Mouse (Mus musculus) ES-E14 (cell line): ENCODE data around the gene Ache. TPM values are rescaled to one million over a fixed set of nuclear protein-coding genes. Genes with fewer than 3 reads are reported as not detected.

Experiments
- DNase-seq: peaks from one replicate; pipeline ENCODE4 v3.0.0-alpha.2; 2013; ENCODE audit warnings: low read depth, low spot score
- H3K27ac ChIP-seq: 2 replicates; pipeline ENCODE4 v1.5.1; 2012; ENCODE audit warnings: low read depth, mild to moderate bottlenecking, low read length, moderate library complexity, mixed read lengths; ENCODE audit not compliant: poor library complexity, insufficient read depth, severe bottlenecking
- H3K36me3 ChIP-seq: 2 replicates; pipeline ENCODE4 v1.6.1; 2012; ENCODE audit warnings: mild to moderate bottlenecking, low read length, moderate library complexity, mixed read lengths; ENCODE audit not compliant: control insufficient read depth, poor library complexity, insufficient read depth, severe bottlenecking
- H3K4me1 ChIP-seq, 2 experiments: fragments of 150-350 bp in 1 of 2; sonication (generic) in 1 of 2; 2 replicates each; pipeline ENCODE4 v1.6.1; 2012; ENCODE audit warnings: low read length in 2 of 2, mild to moderate bottlenecking in 1 of 2, mixed read lengths in 1 of 2; ENCODE audit not compliant: control insufficient read depth in 2 of 2, insufficient read depth in 2 of 2, poor library complexity in 1 of 2
- H3K4me3 ChIP-seq, 2 experiments: fragments of 150-350 bp in 1 of 2; sonication (generic) in 1 of 2; 2 replicates each; pipeline ENCODE4 v1.5.1; 2012; ENCODE audit warnings: low read length in 2 of 2, low read depth in 1 of 2, mild to moderate bottlenecking in 1 of 2, mixed read lengths in 1 of 2; ENCODE audit not compliant: insufficient read depth in 1 of 2, poor library complexity in 1 of 2, severe bottlenecking in 1 of 2
- H3K9ac ChIP-seq: 2 replicates; pipeline ENCODE4 v1.6.1; 2012; ENCODE audit warnings: low read depth, mild to moderate bottlenecking, low read length, mixed read lengths; ENCODE audit not compliant: poor library complexity, insufficient read depth, severe bottlenecking
- H3K9me3 ChIP-seq: fragments of 150-350 bp; sonication (generic); 2 replicates; pipeline ENCODE4 v1.6.1; 2012; ENCODE audit warnings: low read depth, mild to moderate bottlenecking, low read length; ENCODE audit not compliant: control insufficient read depth, insufficient read depth
- CHD2 ChIP-seq: IDR thresholded peaks from 2 replicates; pipeline ENCODE4 v1.6.1; 2014; ENCODE audit warnings: mild to moderate bottlenecking, low read depth, low read length, inconsistent platforms
- HCFC1 ChIP-seq: IDR thresholded peaks from 2 replicates; pipeline ENCODE4 v1.6.1; 2012; ENCODE audit warnings: low read length, inconsistent platforms, borderline replicate concordance; ENCODE audit not compliant: insufficient read depth
- MAFK ChIP-seq: IDR thresholded peaks from 2 replicates; pipeline ENCODE4 v1.6.1; 2014; ENCODE audit warnings: mild to moderate bottlenecking, low read depth, low read length, inconsistent platforms; ENCODE audit not compliant: insufficient read depth
- ZC3H11A ChIP-seq: IDR thresholded peaks from 2 replicates; pipeline ENCODE4 v1.6.1; 2012; ENCODE audit warnings: low read depth, mild to moderate bottlenecking, inconsistent platforms, low read length, borderline replicate concordance
- ZNF384 ChIP-seq: IDR thresholded peaks from 2 replicates; pipeline ENCODE4 v1.6.1; 2012; ENCODE audit warnings: low read depth, low read length, inconsistent platforms
- in situ Hi-C, 2 experiments: fragments of 600-800 bp; cut with MboI; formaldehyde crosslinking; loops; one replicate each; pipeline ENCODE4 v1.15.1; 2025; ENCODE audit warnings: low sequenced_read_pairs in 2 of 2, inconsistent platforms in 1 of 2; ENCODE audit not compliant: unreplicated experiment in 2 of 2
- total RNA-seq: library from RNA; depleted of rRNA; stranded (reverse); fragments of 300-350 nt; gene quantifications from 2 replicates; pipeline ENCODE4 v1.2.3, GENCODE M21; 2012

Gene Ache
- total RNA-seq, 1 experiment: 0.31 TPM

DNA sequence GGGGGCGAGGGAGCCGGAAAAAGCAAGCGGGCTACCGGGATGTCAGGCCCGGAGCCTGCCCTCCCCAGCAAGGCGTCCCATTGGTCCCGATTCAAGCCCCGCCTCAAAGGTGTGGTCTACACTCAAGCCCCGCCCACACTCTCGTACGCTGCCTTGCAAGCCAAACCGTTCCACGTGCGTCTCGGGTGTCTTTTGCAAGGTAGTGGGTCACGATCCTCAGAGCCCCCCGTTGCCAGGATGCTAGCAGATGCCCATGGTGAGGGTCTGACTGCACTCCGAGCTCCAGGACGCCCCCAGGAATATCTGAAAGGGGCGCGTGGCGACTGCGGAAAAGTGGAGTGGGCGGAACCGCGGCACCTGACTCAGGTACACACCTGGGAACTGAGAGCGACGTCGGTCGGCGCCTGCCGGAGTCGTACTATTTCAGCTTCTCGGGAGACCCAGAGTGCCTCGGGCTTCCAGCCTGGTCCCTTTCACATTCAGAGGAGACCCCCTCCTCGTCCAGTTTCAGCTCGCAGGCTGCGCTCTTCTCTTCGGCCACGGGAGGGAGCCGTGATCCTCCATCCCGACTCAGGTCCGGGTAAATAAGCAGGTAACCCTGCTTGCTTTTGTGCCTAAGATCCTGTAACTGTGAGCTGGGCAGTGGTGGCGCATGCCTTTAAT, 46.3 kb downstream of the Ache start, which contains the start of gene Slc12a9:
TSS of gene Slc12a9 (minus strand) at position 86 of the 663 bp plus-strand sequence.
- Histone ChIP-seq H3K9me3 (no peaks in the 10 kb centered on the region), H3K36me3 (no peaks in the 10 kb centered on the region; the same call in 1 of the 2 replicates), H3K4me1 (peaks cover 13 to 22% of the 10 kb centered on the region in 2 experiments), H3K4me3 (peak within 1 kb of the TSS; percentile 82 to 90), H3K9ac (peak within 1 kb of the TSS; percentile 87), H3K27ac (peak within 1 kb of the TSS; percentile 79)
- in situ Hi-C loops: no loop called here
- TF ChIP-seq CHD2 (no peak), ZC3H11A (peak; percentile 38; the same call in 1 of the 2 replicates), ZNF384 (no peak)
- peak; percentile 97 for DNase-seq

DNA sequence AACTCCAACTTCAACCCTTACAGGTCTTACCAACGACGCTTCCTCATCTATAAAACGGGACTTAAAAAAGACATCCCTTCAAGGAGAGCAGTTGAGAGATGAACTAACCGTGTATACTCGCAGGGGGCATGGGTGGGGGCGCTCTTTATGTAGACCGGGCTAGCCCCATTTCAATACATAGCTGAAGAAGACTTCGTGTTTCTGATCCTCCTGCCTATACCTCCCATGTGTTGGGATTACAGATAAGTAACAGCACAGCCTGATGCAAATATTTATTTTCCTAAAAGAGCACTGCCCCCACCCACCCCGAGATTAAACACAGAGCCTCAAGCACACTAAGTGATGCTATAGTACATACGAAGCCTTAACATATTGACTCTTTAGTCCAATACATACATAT, 47.0 kb downstream of the Ache start:
- no peak for TF ChIP-seq ZC3H11A
- no peak for TF ChIP-seq CHD2
- TF ChIP-seq ZNF384: no peak
- no peak for TF ChIP-seq HCFC1
- Histone ChIP-seq H3K9ac (peak overlapping the region; percentile 34; the same call in 1 of the 2 replicates), H3K36me3 (no peaks in the 10 kb centered on the region; the same call in 1 of the 2 replicates), H3K9me3 (no peaks in the 10 kb centered on the region), H3K4me1 (peaks cover 13 to 25% of the 10 kb centered on the region in 2 experiments), H3K27ac (no peak overlapping the region; the same call in 1 of the 2 replicates), H3K4me3 (peak overlapping the region; percentile 82 to 90; a peak in 2 of 4 replicates)
- no peak for DNase-seq
- in situ Hi-C loops: no loop called here

DNA sequence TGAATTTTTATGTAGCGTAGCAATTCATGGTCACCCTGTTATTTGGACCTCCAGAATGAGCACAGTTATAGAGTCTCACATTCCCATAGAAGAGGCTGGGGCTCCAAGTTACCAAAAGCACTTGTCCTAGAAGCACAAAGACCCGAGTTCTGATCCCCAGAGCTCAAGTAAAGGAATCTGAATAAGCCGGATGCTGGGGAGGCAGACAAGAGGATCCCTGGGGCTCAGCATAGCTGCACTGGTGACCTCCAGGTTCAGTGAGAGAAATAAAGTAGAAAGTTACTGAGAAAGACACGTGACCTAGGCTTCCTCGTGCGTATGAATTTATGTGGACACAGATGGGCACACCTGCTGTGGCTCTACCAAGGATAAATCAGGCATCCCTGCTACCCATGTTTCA, 47.7 kb downstream of the Ache start:
- Histone ChIP-seq H3K27ac (peak overlapping the region; percentile 33; the same call in 1 of the 2 replicates), H3K36me3 (no peaks in the 10 kb centered on the region; the same call in 1 of the 2 replicates), H3K9ac (peak overlapping the region; percentile 33; the same call in 1 of the 2 replicates), H3K9me3 (no peaks in the 10 kb centered on the region), H3K4me3 (peak overlapping the region in 1 of 2 experiments; percentile 28; a peak in 2 of 4 replicates), H3K4me1 (peaks cover 13 to 30% of the 10 kb centered on the region in 2 experiments)
- DNase-seq: no peak
- in situ Hi-C loops: no loop called here
- TF ChIP-seq MAFK (no peak), CHD2 (no peak), HCFC1 (no peak), ZC3H11A (no peak), ZNF384 (no peak)

DNA sequence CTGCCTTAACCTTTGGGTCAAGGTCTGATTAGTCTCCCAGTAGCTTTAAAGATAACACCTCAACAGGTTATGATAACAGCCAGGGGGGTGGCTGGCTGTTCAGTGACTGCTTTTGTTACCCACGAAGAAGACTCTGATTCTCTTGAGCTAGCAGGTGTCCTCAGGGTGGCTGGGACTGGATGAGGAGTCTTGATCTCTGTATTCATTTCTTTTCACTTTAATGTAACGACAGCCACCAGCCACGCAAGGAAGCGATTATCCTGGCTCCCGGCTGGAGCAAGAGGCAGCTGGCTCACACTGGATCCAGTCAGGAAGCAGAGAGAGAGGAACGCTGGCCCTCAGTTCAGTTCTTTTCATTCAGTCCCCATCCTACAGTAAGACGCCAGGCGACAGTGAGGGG, 49.9 kb downstream of the Ache start:
- in situ Hi-C loops: no loop called here
- peaks cover 13 to 32% of the 10 kb centered on the region in 2 experiments for H3K4me1 ChIP-seq
- H3K9me3 ChIP-seq: no peaks in the 10 kb centered on the region
- H3K36me3 ChIP-seq: no peaks in the 10 kb centered on the region
- peak overlapping the region; percentile 76 for H3K27ac ChIP-seq
- DNase-seq: peak; percentile 75
- no peak overlapping the region for H3K9ac ChIP-seq
- H3K4me3 ChIP-seq: peak overlapping the region; percentile 56 to 68; a peak in 2 of 4 replicates
- TF ChIP-seq ZC3H11A: no peak
- no peak for TF ChIP-seq MAFK
- TF ChIP-seq ZNF384: no peak
- TF ChIP-seq CHD2: no peak
- TF ChIP-seq HCFC1: no peak
